Mouse (Mus musculus) heart, postnatal 14 days (tissue): ENCODE measurements at regions not wholly inside any gene's neighbourhood (a gene's known extent, or its start where the extent isn't known, plus 50 kb on each side); places are given as distances from the start of the nearest gene placed in this dataset.

Experiments used
- DNase-seq, 2 experiments: peaks; one replicate each; pipeline ENCODE4 v3.0.0; 2021 to 2022
- intact Hi-C: fragments of 180-260 bp; cut with DNase I; formaldehyde crosslinking; loops from one replicate; pipeline ENCODE4 v1.15.1; 2025

DNA sequence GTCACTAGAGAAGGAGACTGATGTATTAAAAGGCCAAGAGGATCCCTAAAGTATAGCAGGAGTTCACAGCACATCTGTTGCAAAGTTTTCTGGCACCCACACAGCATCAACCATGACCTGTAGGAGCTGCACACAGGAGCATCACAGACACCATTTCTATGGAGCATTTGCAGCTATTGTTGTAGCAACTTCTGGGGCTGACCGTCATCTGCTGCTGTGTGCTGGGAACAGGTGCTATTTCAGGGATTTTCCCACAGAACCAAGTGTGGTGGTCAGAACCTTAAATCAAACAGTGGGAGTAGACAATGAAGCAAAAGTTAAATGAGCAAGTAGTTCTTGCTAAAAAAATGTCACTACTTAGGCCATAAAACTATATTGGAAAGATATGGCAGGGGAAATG, 106.9 kb upstream of the Ankrd50 start:
- DNase-seq = no peak
- intact Hi-C loops = no loop called here

DNA sequence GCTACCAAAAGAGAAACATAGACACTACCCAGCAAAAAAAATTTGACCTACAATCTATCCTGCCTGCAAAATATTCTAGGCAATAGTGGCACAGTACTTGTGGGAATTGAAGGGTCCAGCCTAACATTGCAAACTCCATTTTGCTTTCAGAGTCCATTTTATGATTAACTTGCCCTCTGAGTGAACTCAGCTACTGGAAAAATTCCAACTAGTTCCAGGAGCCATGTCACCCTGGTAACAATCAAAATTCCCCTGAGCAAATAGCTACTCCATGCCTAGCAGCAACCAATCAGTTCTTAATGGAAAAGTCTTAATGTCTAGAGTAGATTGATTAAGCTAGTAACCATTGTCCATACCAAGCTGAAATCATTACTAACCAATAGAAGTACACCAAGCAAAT, 104.3 kb upstream of the Ankrd50 start:
- no peak for DNase-seq
- intact Hi-C loops = no loop called here

DNA sequence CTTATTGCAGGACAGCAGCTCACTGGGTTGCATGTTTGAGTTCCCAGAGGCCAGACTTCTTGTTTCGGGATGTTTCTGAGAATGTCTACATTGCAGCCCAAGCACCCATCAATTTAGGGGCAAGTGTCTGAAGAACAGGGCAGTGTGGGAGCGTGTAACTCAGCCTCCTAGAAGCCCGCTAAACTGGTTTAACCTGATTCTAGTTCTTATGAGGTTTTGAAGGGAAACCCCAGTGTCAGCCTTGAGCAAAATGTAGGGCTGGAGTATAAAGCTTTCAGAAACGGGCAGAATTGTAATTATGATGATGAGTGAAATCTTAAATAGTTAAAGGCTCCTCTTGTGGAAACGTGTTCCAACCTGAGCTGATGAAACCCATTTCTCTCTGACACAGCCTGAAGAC, 100.9 kb upstream of the Ankrd50 start:
- no peak for DNase-seq
- intact Hi-C loops = no loop called here

DNA sequence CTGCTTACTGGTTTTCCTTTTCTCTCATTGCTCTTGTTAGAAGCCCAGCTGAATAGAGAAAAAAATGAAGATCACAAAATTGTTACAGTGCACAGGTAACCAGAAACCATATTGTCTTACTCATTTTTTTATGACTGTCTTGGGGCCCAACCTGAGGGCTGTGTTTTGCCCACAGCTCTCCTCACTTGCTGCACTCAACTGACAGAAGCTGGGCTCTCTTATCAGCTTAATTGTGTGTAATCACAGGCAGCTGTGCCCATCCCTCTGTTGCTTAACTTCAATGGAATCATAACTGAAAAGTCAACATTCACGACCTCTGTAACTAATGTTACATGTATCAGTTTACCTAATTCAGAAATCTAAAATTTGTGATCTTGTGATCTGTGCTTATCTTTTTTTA, 95.1 kb upstream of the Ankrd50 start:
- intact Hi-C loops = no loop called here
- no peak for DNase-seq

DNA sequence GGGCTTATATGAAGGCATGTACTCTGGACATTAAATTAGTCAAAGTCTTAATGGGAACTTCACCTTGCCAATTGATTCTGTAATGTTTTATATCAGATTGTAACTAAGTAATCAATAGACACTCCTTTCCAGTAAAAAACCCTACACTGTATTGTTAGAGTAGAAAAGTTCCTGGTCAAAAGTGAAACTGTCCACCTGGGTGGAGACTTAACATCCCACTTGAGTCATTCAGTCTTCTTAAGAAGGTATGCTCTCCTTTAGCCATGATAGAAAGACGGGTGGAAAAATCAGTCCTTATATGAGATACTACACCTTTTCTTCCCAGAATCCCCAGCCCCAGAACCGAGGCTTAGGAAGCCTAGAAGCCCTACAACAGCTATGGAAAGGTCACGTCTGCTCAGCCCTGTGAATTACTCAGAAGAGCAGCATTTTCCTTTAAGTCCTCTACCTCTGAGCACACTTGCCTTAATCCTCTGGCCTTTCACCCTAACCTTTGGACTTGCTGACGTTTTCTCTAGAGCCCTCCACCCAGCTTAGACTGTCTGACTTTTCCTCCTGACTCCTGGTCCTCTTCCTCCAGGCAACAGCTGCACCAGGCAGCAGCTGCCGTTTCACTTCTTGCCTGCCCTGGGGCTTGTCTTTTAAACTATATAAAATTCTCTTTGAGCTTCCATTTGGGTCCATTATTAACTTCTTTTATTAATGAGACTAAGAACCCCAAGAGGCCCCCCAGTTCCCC, 93.4 kb upstream of the Ankrd50 start:
- DNase-seq = no peak
- intact Hi-C loops = no loop called here

DNA sequence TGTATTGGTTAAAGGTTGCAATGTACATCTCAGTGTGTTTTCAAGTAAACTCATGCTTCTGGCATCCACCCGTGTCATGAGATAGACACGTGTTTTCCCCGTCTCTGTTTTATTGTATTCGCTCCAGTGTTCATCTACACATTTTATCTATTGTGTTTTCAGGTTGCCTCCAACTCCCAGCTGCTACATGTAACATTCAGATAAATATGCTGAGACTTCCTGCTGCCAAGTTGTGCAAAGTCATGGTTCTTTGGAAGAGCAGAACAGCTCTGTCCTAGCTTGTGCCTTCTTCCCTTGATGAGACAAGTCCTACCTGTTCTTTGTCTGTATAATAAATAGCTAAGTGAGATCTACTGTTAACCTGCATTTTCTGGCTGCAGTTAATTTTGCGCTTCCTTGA, 89.0 kb upstream of the Ankrd50 start:
- intact Hi-C loops = no loop called here
- DNase-seq = no peak

DNA sequence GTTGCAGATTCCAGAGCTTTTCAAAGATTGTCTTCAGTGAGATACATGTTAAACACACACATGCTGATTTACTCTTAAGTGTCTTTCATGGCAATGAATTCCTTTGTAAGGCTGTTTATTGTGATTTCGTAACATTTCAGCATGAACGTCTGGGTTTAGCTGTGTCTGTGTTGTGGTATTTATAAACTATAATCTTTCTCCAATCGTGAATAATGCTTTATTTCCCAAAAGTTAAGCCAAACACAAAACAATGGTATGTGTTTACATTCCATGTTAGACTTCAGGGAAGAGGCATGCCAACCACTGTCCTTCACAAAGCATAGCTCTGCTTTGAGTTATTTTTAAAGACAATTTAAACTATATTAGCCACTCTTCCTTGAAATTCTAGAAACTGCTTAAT, 87.5 kb upstream of the Ankrd50 start:
- intact Hi-C loops = no loop called here
- DNase-seq = no peak

DNA sequence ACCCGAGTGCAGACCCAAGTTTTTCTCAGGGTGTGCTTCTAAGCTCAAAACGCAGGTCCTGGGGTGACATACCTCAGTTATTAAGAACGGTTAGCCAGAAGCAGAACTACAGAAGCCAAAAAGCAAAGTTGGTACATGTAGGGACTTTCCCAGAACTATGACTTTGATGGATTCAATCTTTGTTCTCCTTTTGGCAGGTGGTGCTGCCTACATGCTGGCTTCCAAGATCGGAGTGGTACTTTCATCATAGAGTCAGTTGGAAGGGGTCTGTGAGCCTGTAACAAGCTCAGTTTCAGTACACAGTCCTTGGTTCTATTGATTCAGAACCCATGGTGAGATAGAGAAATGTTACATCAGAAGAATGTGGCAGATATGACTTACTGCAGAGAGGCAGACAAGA, 86.6 kb upstream of the Ankrd50 start:
- intact Hi-C loops = no loop called here
- DNase-seq = no peak

DNA sequence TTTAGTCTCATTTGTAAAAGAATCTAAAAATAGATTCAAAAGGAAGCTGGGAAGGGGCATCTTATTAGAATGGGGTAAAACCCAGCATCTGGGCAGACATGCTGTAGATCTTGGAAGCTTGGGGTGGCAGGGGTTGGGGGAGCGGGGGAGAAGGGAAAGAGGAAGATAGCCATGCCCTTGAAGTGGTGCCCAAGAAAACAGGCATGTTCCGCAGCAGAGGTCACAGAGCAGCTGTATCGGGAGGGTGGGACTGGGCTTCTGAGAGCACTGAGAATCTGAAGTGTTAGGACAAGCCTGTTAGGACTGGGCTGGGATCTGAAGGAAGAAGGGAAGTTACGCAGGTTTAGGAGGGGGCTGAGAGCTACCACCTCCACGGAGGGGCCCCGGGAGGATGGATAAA, 84.4 kb upstream of the Ankrd50 start:
- DNase-seq = no peak
- intact Hi-C loops = no loop called here

DNA sequence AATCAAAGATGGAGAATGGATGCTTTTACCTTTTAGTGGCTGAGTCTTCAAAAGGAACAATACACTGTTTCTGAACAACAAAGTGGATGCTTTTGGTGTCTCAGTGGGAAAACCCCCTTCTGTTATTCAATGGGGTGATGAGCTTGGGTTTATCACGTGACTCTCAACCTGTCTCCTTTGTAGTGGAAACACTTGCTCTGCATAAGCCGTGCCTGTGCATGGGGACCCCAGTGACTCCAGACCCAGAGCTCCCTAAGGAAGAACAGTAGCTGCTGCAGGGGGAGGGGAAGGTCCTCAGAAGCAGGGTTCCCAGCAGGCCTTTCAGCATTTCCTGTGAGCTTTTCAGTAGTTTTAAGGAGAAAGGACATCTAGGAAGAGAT, 83.9 kb upstream of the Ankrd50 start:
- no peak for DNase-seq
- intact Hi-C loops = no loop called here

DNA sequence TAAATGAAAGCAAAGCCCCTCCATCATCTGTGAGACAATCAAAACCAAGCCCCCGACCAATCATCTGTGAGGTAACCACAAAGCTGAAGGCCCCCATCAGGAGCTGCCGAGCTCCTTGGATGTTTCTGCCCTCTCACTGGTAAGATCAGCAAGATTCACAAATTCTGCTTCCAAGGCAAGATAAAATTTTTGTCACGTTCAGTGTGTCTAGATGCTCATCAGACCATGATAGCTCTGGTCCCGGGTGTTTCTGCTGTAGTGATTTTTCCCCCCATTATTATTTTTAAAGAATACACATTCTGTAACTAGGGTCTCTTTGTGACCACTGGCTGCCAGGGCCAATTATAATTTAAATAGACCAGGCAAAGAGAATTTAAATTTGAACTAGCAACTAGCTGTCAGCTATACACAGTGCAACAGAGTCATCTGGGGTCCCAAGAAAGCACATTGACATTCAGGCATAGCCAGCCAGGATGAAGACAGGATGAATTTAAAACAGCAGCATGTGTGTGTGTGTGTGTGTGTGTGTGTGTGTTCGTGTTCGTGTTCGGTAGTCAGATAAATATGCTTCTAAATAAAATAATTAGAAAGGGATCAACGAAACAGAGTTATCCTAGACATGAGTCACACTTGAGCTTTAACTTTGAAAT, 83.4 kb upstream of the Ankrd50 start:
- intact Hi-C loops = no loop called here
- DNase-seq = no peak

DNA sequence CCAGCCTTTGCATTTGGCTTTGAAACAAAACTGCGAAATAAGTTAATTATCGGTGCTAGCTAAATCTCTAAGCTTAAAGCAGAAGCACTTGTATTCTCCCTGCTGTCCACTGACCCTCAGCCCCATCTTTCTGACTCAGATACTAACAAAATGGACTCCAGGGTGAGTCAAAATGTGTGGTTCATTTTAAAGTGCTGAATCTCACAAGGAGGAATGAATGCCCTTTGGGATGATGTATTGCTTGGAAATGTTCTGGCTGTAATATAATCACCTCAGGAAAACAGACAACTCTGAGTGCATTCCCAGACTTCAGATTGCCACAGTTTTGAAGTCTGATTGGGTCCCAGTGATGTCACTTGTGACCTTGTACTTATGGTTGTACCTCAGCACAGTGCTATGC, 81.9 kb upstream of the Ankrd50 start:
- DNase-seq = no peak
- intact Hi-C loops = no loop called here

DNA sequence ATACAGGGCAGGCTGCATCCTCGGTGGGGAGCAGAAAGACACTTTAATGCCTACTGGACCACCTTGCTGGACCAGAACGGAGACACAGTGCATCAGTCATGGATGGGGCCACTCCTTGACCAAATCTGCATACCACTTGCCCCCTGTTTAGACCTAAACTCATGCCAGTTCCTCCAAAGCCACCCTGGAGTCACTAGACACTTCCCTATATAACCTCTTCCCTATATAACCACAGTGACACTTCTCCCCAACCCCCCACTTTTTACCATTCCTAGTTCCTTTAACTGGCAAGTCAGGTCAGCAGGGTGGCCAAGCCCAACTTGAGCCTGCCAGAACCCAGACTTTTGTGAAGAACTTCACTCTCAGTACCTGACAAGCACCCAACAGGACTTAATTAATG, 80.2 kb upstream of the Ankrd50 start:
- intact Hi-C loops = no loop called here
- no peak for DNase-seq

DNA sequence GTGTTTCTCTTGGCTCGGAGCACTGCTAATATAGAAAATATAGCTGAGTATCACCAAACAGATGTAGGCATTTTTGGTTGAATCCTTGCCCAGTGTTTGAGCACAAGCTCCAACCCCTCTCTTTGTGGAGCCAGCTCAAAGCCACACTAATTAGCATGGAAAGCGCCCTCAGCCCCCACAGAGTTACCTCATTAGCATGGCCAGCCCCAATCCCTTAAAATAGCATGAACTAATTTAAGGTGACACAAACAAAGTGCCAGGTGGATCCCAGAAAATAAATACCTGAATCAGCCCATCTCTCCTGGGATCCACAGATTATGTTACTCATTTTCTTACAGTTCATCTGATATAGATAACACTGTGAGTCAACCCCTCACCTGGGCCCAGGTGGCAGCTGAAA, 79.7 kb upstream of the Ankrd50 start:
- intact Hi-C loops = no loop called here
- no peak for DNase-seq

DNA sequence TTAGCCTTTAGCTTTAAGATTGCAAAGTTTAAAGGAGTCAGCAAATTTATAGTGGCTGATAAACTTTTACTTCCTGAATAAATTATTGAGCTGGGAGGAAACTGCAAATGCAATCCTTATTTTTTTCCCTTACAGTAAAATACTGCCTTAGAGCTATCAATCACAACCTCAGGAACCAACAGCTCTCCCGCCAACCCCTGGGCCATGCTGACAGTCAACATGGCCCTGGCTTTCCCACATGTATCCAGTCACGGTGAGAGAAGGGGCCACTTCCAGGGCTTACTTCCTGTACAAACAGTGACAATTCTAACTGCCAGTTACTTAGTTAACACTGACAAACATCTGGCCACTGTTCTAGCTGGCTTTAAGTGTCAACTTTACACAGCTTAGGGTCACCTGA, 76.5 kb upstream of the Ankrd50 start:
- intact Hi-C loops = no loop called here
- DNase-seq = no peak

DNA sequence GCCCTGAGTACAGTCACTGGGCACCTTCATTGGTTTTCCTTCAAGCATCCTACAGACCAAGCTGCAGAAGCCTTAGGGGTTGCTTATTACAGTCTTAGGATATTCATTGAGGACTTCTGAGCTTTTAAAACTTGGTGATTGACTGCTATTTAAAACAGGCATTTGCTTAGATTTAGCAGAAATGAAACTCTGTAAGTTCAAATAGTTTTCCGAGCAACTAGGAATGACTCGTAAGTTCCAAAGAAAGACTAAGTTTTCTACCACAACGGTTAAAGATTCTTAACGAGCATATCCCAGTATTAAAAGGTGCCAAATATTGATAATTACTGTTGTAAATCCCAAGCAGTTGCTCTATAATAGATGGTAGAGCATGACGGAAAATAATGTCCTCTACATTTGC, 71.3 kb upstream of the Ankrd50 start:
- intact Hi-C loops = no loop called here

DNA sequence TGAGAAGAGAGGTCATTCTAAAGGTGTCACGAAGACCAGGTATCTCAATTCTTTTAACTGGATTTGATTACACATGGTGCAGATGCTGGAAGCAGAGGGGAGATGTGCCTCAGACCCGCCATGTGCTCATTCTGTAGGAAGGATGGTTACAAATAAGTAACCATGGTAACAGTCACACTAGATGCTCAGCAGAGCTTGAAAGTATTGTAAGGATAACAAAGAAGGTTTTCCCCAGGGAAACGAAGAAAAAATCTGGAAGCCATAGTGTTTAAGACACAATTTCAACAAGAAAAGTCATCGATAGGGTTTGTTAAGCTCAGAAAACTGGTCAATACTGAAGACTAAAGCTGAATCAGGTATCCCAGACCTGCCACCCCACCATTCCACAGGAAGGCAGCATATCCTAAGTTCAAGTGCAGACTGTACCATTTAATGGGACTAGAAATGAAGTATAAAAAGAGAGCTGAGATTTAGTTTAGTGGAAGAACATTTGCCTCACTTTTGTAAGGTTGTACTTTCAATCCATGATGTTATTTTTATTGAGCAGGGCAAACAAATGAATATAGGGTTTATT, 68.9 kb upstream of the Ankrd50 start:
- DNase-seq = no peak
- intact Hi-C loops = no loop called here

More for the DNA sequence above, 71.3 kb upstream of the Ankrd50 start:
- no peak for DNase-seq

DNA sequence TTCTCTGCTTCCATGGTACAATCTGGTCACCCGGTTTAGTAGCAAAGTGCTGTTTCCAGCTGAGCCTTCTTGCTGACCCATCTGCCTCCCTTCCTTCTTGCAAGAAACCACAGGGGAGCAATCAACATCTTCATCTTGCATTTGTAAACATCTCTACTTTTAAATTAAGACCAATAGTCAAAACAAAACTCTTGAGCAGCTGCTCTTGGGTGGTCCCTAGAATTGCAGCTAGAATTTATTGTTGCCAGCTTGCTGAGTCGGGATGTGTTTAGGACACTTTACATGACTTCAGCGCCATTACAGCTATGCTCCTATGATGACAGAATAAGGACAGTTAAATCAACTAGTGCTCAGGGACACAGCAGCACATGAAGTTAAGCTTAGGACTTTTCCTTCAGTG, 62.4 kb upstream of the Ankrd50 start:
- intact Hi-C loops = no loop called here
- no peak for DNase-seq

DNA sequence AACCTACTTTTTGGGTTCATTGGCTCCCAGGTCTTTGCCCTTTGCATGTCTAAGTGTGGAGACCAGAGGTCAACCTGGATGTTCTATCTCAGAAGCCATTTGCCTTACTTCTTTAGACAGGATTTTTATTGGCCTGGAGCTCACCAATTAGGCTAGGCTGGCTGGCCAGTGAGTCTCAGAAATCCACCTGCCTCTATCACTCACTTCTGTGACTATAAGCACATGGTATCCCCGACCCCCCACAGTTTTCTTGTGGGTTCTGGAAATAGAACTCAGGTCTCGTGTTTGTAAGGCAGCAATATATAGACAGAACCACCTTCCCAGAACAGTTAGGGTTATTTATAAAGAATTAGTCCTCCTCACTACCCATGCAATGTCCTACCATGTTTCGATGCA, 60.9 kb upstream of the Ankrd50 start:
- intact Hi-C loops = no loop called here
- no peak for DNase-seq

DNA sequence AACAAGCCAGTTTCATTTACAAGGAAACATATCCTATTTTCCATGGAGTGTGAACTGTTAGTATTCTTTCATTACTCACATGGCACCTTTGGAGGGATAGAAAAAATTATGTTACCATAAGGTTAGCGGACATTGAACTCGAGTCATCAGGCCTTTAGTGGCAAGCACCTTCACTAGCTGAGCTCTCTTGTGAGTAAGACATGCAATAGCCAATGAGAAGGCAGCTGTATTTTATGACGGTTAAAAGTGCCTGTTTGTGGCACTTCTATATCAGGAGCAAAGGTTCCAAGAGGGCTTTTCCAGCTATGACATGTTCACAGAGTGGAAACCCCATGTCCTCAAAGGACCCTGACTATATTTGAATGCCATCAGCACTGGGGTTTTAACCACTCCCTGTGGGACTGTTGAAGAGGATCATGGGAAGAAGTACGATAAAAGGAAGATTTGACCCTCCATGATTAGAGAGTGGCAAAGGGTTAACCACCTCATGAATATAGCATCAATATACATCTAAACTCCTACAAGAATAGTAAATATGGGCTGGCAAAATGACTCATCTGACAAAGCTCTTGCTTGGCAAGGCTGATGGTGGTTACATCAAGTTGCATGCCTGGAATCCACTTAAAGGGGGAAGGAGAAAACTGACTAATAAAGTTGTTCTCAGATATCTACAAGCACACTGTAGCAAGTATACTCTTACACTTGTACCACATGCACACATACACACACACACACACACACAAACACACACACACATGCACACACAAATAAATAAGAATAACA, 60.3 kb upstream of the Ankrd50 start:
- intact Hi-C loops = no loop called here

DNA sequence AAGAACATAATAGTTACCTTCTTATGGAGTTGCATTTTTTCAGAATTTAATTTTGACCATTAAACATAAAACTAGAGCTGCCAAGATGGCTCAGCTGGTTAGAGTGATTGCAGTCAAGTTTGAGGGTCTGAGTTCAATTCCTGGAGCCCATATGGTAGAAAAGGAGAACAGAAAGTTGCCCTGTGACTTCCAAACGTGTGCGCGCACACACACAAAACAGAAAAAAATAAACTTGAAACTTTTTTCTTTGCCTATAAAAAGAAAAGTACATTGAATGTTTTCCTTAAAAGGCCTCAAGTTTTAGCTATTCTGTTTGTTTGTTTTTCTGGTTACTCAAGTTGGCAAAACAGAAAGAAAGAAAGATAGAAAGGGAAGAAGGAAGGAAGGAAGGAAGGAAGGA, 59.2 kb upstream of the Ankrd50 start:
- intact Hi-C loops = no loop called here
- no peak for DNase-seq

More for the DNA sequence above, 60.3 kb upstream of the Ankrd50 start:
- no peak for DNase-seq

DNA sequence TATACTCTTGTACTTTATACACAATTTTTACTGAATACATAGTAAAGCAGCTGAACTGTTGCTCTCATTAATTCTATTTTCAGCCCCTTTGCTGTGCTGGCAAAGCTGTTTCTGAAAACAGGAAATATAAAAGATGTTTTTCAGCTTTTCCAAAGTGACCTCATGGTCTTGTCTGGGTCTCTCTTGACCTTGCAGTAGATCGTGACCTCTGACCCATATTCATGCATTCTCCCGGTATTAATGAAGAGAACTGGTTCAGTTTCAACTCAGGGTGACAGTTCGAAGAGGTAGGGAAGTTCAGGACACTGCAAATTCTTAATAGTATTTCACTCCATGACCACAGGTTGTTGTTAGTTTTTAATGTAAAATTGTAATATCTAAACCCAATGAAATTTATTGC, 56.7 kb upstream of the Ankrd50 start:
- no peak for DNase-seq
- intact Hi-C loops = no loop called here
